Mouse (Mus musculus) lung, postnatal 0 days (tissue): ENCODE data around the gene Klf6.

Experiments
- CTCF ChIP-seq: IDR thresholded peaks from 2 replicates; pipeline ENCODE4 v1.5.1; 2016; ENCODE audit warnings: antibody characterized with exemption, mild to moderate bottlenecking
- EP300 ChIP-seq: IDR thresholded peaks from 2 replicates; pipeline ENCODE4 v1.6.1; 2016; ENCODE audit warnings: antibody characterized with exemption, mild to moderate bottlenecking, control low read depth

GRCm38 (mm10) chr13:5823150-5823549, 38.1 kb upstream of the Klf6 start:
- TF ChIP-seq EP300 (no peak), CTCF (no peak)
